Mouse (Mus musculus) heart, embryonic 14.5 days (tissue): ENCODE results near the gene Nkpd1. TPM values are rescaled to one million over a fixed set of nuclear protein-coding genes. Genes with fewer than 3 reads are reported as not detected.

Source experiments
- ATAC-seq: fragments of 200-750 bp; cut with Nextera tagmentation; 2 replicates; pipeline ENCODE4 v1.8.0; 2017; ENCODE audit warnings: low read depth, moderate TSS enrichment; ENCODE audit not compliant: insufficient number of reproducible peaks, insufficient read depth, low FRiP score
- H3K27ac ChIP-seq, 2 experiments: fragments of 200-500 bp in 1 of 2; fragments of 300-500 bp in 1 of 2; sonication (generic) in 1 of 2; replicated peaks in 1 of 2; 2 replicates each; pipeline ENCODE4 v1.5.1; 2012 to 2014; ENCODE audit warnings: low read depth in 2 of 2, low read length in 2 of 2, control low read depth in 1 of 2, mild to moderate bottlenecking in 1 of 2, mixed read lengths in 1 of 2; ENCODE audit not compliant: control insufficient read depth in 1 of 2, insufficient read depth in 1 of 2
- H3K27me3 ChIP-seq: fragments of 300-500 bp; sonication (generic); 2 replicates; pipeline ENCODE4 v1.6.1; 2014; ENCODE audit warnings: mild to moderate bottlenecking, low read length, control low read depth; ENCODE audit not compliant: control insufficient read depth, insufficient read depth
- H3K36me3 ChIP-seq: fragments of 300-500 bp; sonication (generic); 2 replicates; pipeline ENCODE4 v1.6.1; 2014; ENCODE audit warnings: mild to moderate bottlenecking, control low read depth, low read length, mixed read lengths; ENCODE audit not compliant: control insufficient read depth, insufficient read depth
- H3K4me1 ChIP-seq, 2 experiments: fragments of 200-500 bp in 1 of 2; fragments of 300-500 bp in 1 of 2; sonication (generic) in 1 of 2; 2 replicates each; pipeline ENCODE4 v1.6.1; 2012 to 2014; ENCODE audit warnings: low read length in 2 of 2, control low read depth in 1 of 2, mixed read lengths in 1 of 2; ENCODE audit not compliant: control insufficient read depth in 2 of 2, insufficient read depth in 2 of 2
- H3K4me2 ChIP-seq: fragments of 300-500 bp; sonication (generic); 2 replicates; pipeline ENCODE4 v1.6.1; 2014; ENCODE audit warnings: mild to moderate bottlenecking, low read length
- H3K4me3 ChIP-seq, 2 experiments: fragments of 200-500 bp in 1 of 2; fragments of 300-500 bp in 1 of 2; sonication (generic) in 1 of 2; 2 replicates each; pipeline ENCODE4 v1.5.1; 2012 to 2014; ENCODE audit warnings: low read length in 2 of 2, mild to moderate bottlenecking in 2 of 2, control low read depth in 1 of 2, low read depth in 1 of 2, moderate library complexity in 1 of 2; ENCODE audit not compliant: control insufficient read depth in 1 of 2, insufficient read depth in 1 of 2
- H3K9ac ChIP-seq: fragments of 300-500 bp; sonication (generic); 2 replicates; pipeline ENCODE4 v1.6.1; 2014; ENCODE audit warnings: mild to moderate bottlenecking, low read length
- H3K9me3 ChIP-seq: fragments of 300-500 bp; sonication (generic); 2 replicates; pipeline ENCODE4 v1.6.1; 2016; ENCODE audit warnings: low read length, control low read depth; ENCODE audit not compliant: control insufficient read depth
- WGBS: fragments of 180-500 bp; shearing (Covaris S2); extraction: QIAGEN DNeasy Blood & Tissue Kit; methylation state at CpG from one replicate; pipeline ENCODE4 v1.1.7; 2014; 5-methylcytosine and 5-hydroxymethylcytosine counted together
- polyA plus RNA-seq: library from polyadenylated mRNA; unstranded; fragments of >200 nt; fragmentation: Nextera tagmentation; extraction: Ambion mirVana; gene quantifications from 2 replicates; pipeline ENCODE4 v1.2.1, GENCODE M21; 2014

Nkpd1 gene
- polyA plus RNA-seq, 1 experiment from 2014 or later: not detected

DNA sequence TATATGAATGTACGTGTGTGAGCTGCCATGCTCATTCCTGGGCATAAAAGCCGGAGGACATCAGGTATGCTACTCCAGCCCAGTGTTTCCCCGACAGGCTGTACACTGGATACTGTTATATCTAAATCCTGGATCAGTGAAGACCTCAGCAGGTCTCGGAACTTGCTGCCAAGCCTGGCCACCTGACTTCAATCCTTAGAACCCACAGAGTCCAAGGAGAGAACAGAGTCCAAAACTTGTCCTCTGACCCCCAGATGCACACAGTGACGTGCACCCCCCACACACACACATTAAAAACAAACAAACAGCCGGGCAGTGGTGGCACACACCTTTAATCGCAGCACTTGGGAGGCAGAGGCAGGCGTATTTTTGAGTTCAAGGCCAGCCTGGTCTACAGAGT, 49.8 kb downstream of the Nkpd1 start:
- 90% methylated on average over 8 of the region's 8 CpGs for WGBS
- no peak for ATAC-seq
- Histone ChIP-seq H3K27me3 (no peaks in the 10 kb centered on the region), H3K9ac (no peak overlapping the region), H3K36me3 (peaks cover 52% of the 10 kb centered on the region), H3K27ac (no peak overlapping the region), H3K4me3 (no peak overlapping the region), H3K4me1 (peaks cover 2 to 20% of the 10 kb centered on the region in 2 experiments; a peak in 3 of 4 replicates), H3K4me2 (no peak overlapping the region), H3K9me3 (no peaks in the 10 kb centered on the region)

DNA sequence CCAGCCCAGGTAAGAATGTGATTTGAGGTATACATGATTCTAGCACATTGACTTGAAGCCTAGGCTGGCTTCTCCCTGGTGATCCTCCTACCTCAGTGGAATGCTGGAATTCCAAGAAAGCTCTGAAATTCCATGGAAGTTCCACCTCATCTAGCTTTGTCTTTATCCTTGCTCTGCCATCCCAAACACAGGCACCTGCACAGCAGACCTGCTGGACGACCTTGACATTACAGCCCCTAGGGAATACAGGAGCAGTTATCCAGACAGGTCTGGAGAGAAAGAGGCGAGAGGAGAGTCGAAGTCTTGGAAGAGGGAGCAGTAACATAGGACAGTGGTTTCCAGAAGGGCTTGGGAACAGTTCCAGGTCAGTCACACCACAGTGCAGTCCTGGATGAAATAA, 52.0 kb downstream of the Nkpd1 start:
- peaks cover 6 to 12% of the 10 kb centered on the region in 2 experiments; a peak in 3 of 4 replicates for H3K4me1 ChIP-seq
- no peaks in the 10 kb centered on the region for H3K9me3 ChIP-seq
- no peak overlapping the region for H3K9ac ChIP-seq
- H3K27ac ChIP-seq: no peak overlapping the region
- H3K36me3 ChIP-seq: peaks cover 47% of the 10 kb centered on the region
- WGBS: 85% methylated on average over 3 of the region's 3 CpGs
- no peaks in the 10 kb centered on the region for H3K27me3 ChIP-seq
- no peak for ATAC-seq
- H3K4me3 ChIP-seq: no peak overlapping the region
- no peak overlapping the region for H3K4me2 ChIP-seq

DNA sequence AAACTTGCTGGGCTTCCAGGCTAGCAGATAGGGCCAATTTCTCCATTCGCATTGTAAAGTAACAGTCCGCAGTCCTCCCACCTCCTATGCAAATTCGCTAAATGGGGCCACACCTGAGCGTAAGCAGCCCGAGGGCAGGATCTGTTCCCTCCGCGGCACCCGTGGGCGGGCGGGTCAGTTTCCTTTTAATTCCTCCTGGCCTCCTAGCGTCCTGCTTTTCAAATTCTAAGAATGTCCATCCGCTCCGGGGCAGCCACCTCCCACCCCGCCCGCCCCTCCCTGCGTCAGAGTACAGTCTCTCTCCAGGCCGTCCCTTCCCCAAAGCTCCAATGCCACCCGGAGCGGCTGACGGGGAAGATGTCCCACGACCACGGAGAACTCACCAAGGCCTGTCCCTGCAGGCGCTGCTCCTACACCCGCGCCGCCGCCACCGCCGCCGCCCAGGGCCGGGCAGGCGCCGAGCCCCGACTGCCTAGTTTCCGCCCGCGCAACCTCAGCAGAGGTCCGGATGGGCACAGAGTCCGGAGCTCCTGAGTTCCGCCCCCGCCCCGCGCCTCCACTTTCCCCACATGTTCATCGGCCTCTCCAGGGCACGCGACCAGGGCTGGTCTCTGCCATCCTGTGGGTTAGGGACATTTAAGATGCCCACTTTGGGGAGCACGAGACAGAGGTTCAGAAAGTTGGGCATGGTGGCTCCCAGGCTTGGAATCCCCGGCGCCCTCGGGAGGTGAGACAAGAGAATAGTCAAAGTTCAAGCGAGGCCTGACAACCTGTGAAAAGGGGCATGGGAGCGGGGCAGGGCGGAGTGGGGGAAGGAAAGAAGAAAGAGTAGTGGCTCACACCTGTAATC, 55.5 kb downstream of the Nkpd1 start:
- under 1% methylated on average over 53 of the region's 53 CpGs for WGBS
- peak; percentile 75 for ATAC-seq
- H3K4me3 ChIP-seq: peak overlapping the region; percentile 64 to 89
- H3K36me3 ChIP-seq: peaks cover 21% of the 10 kb centered on the region
- peaks cover 17 to 25% of the 10 kb centered on the region in 2 experiments; a peak in 3 of 4 replicates for H3K4me1 ChIP-seq
- H3K9me3 ChIP-seq: no peaks in the 10 kb centered on the region
- peak overlapping the region; percentile 78 for H3K4me2 ChIP-seq
- H3K27me3 ChIP-seq: peaks cover 23% of the 10 kb centered on the region
- peak overlapping the region; percentile 80 to 83 for H3K27ac ChIP-seq
- H3K9ac ChIP-seq: peak overlapping the region; percentile 77

DNA sequence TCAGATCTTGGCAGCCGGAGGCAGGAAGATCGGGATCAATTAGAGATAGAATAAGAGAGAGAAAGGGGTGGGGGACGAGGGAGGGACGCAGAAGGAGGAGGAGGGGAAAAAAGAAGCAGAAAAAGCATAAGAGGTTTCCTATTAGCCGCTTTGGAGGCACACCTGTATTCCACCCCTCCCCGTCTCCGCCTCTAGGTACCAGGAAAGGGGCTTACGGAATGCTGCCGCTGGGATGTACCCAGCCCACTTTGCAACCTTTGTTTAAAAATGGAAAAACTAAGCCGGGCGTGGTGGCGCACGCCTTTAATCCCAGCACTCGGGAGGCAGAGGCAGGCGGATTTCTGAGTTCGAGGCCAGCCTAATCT, 56.1 kb downstream of the Nkpd1 start:
- Histone ChIP-seq H3K27me3 (peaks cover 29% of the 10 kb centered on the region), H3K4me1 (peaks cover 17 to 25% of the 10 kb centered on the region in 2 experiments; a peak in 3 of 4 replicates), H3K36me3 (peaks cover 15% of the 10 kb centered on the region), H3K4me3 (peak overlapping the region; percentile 64 to 89), H3K4me2 (peak overlapping the region; percentile 78), H3K9ac (peak overlapping the region; percentile 77), H3K9me3 (no peaks in the 10 kb centered on the region), H3K27ac (peak overlapping the region in 1 of 2 experiments; percentile 80; a peak in 2 of 4 replicates)
- no peak for ATAC-seq
- 14% methylated on average over 16 of the region's 16 CpGs for WGBS

Other genes with a start within 250 kb of the Nkpd1 start
- gene Vasp, start 246.0 kb upstream of the Nkpd1 start, polyA plus RNA-seq: 66.1 and 68.9 TPM in 2 replicates
- 0.20 TPM in 1 of 2 replicates, not detected in the other for gene Ppm1n, start 237.8 kb upstream of the Nkpd1 start, polyA plus RNA-seq
- 39.2 and 43.6 TPM in 2 replicates for gene Rtn2, start 235.2 kb upstream of the Nkpd1 start, polyA plus RNA-seq
- 0.22 TPM in 1 of 2 replicates, not detected in the other for gene Fosb, start 207.8 kb upstream of the Nkpd1 start, polyA plus RNA-seq
- gene Ercc1, start 173.1 kb upstream of the Nkpd1 start, polyA plus RNA-seq: 60.0 and 68.7 TPM in 2 replicates
- 12.7 and 15.7 TPM in 2 replicates for gene Cd3eap, start 158.4 kb upstream of the Nkpd1 start, polyA plus RNA-seq
- gene Ppp1r13l, start 158.1 kb upstream of the Nkpd1 start, polyA plus RNA-seq: 15.2 and 15.4 TPM in 2 replicates
- 4.8 and 6.6 TPM in 2 replicates for gene Ercc2, start 135.8 kb upstream of the Nkpd1 start, polyA plus RNA-seq
- gene Klc3, start 113.7 kb upstream of the Nkpd1 start, polyA plus RNA-seq: 1.8 and 1.9 TPM in 2 replicates
- 910 and 1,062 TPM in 2 replicates for gene Ckm, start 113.1 kb upstream of the Nkpd1 start, polyA plus RNA-seq
- gene Mark4, start 59.0 kb upstream of the Nkpd1 start, polyA plus RNA-seq: 9.3 and 10.5 TPM in 2 replicates
- gene Exoc3l2, start 54.5 kb upstream of the Nkpd1 start, polyA plus RNA-seq: 1.3 and 1.8 TPM in 2 replicates
- gene Bloc1s3, start 9.5 kb upstream of the Nkpd1 start, polyA plus RNA-seq: 1.4 and 1.7 TPM in 2 replicates
- 87.3 and 92.9 TPM in 2 replicates for gene Trappc6a, start 9.4 kb upstream of the Nkpd1 start, polyA plus RNA-seq
- gene Ppp1r37, start 45.2 kb downstream of the Nkpd1 start, polyA plus RNA-seq: 2.9 and 5.3 TPM in 2 replicates
- gene Zfp296, start 59.4 kb downstream of the Nkpd1 start, polyA plus RNA-seq: 0.13 and 0.38 TPM in 2 replicates
- gene Gemin7, start 59.8 kb downstream of the Nkpd1 start, polyA plus RNA-seq: 140 and 144 TPM in 2 replicates
- gene Clasrp, start 86.6 kb downstream of the Nkpd1 start, polyA plus RNA-seq: 26.6 and 29.2 TPM in 2 replicates
- gene Relb, start 111.6 kb downstream of the Nkpd1 start, polyA plus RNA-seq: 4.8 and 6.1 TPM in 2 replicates
- gene Clptm1, start 147.2 kb downstream of the Nkpd1 start, polyA plus RNA-seq: 87.6 and 98.6 TPM in 2 replicates
- 0.57 and 2.2 TPM in 2 replicates for gene Apoc2, start 160.1 kb downstream of the Nkpd1 start, polyA plus RNA-seq
- gene Gm44805, start 163.6 kb downstream of the Nkpd1 start, polyA plus RNA-seq: not detected in 2 replicates
- gene Apoc4, start 163.6 kb downstream of the Nkpd1 start, polyA plus RNA-seq: 0.31 TPM in 1 of 2 replicates, not detected in the other
- 14.3 and 14.6 TPM in 2 replicates for gene Apoc1, start 174.8 kb downstream of the Nkpd1 start, polyA plus RNA-seq
- gene Apoe, start 181.3 kb downstream of the Nkpd1 start, polyA plus RNA-seq: 644 and 695 TPM in 2 replicates
- 130 and 135 TPM in 2 replicates for gene Tomm40, start 197.6 kb downstream of the Nkpd1 start, polyA plus RNA-seq
- gene Nectin2, start 232.6 kb downstream of the Nkpd1 start, polyA plus RNA-seq: 63.4 and 68.4 TPM in 2 replicates